Mouse (Mus musculus) c-Kit-positive CD71-positive TER-119-positive erythroid progenitor cells, embryonic 14.5 days (primary cell): ENCODE measurements at regions not wholly inside any gene's neighbourhood (a gene's known extent, or its start where the extent isn't known, plus 50 kb on each side); places are given as distances from the start of the nearest gene placed in this dataset.
A peak's percentile ranks its signal among the peaks of the same experiment; 100 is the strongest.
"Not testable (repeated sequence)": the region's sequence is repeated elsewhere in the genome, so short reads cannot be mapped to it uniquely, and the experiment has no call there.

Source experiments
- DNase-seq: peaks from one replicate; pipeline ENCODE4 v3.0.0-alpha.2; 2013; ENCODE audit warnings: low spot score

- peak; percentile 13 for DNase-seq
Observed at GRCm38 (mm10) chr1:35869381-35870143, 198.6 kb upstream of the Hs6st1 start.

DNA sequence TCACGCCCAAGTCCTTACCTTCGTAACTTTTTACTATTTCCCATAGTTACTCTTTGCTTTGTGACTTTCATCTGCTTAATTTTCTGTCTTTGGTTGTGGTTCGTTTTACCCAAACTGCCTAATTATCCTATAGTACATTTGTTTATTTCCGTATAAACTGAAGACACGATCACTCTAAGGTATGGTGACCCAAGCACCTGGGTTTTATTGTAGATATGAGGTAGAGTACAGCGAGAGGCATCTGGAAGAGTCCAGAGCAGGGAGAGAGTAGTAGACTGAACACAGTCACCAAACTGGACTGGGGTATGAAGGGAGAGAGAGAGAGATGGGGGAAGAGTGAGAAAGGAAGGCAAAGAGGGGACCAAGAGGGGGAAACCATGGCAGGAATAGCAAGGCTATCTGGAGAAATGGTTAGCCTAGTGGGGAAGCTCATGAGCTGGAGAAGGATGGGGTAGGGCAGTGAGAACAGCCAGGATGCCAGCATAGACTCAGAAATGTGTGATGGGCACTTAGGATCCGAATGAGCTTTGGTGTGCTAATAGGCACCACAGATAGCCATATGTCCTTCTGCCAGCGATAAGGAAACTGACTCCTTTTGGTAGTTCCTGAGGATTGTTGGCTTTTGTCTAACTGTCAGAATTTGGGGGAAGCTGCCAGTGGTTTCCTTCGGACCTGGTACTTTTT, 197.9 kb upstream of the Hs6st1 start:
- no peak for DNase-seq

GRCm38 (mm10) chr1:35873038-35873437, 195.2 kb upstream of the Hs6st1 start:
- DNase-seq = no peak

DNA sequence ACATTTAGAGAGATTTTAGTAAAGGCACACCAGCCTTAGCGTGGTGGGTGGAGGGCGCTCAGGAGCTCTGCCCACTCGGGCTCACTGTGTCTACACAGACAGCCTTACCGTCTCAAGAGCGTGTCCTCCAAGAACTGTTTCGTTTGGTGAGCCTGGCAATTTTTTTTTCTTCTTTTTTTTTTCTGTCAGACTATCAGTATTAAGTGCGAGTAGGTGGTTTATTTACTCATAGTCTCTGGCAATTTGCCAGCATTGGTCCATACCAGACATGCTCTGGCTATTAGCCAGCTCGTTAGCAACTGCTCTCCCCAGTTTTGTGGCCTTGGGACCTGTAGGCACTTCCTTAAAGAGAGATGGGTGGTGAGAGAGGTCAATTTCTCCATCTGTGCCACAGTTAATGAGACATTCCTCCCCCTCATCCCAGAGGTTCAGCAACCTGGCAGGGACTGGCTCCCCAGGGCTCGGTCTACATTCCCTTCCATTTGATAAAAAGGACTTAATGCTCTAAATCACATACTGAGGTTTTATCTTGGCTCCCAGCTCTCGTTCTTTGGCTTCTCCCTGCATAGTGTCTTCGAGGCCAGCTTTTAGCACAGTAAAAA, 192.9 kb upstream of the Hs6st1 start:
- DNase-seq = no peak

DNA sequence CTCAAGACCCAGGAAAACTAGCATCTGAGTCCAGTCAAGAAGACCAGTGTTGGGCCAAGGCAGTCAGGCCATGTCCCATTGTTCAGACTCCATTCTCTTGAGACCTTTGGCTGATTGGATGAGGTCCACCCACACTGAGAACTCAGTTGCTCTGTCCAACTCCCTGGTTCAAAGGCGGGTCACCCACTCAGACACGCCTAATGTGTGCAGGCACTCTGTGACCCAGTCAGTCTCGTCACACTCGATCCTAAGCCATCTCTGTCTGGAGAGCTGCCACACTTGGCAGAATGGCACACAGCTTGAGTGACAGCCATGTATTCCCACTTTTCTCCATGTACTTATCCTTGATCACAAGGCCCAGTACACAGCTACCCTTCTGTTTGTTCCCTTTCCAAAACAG, 189.8 kb upstream of the Hs6st1 start:
- no peak for DNase-seq

DNA sequence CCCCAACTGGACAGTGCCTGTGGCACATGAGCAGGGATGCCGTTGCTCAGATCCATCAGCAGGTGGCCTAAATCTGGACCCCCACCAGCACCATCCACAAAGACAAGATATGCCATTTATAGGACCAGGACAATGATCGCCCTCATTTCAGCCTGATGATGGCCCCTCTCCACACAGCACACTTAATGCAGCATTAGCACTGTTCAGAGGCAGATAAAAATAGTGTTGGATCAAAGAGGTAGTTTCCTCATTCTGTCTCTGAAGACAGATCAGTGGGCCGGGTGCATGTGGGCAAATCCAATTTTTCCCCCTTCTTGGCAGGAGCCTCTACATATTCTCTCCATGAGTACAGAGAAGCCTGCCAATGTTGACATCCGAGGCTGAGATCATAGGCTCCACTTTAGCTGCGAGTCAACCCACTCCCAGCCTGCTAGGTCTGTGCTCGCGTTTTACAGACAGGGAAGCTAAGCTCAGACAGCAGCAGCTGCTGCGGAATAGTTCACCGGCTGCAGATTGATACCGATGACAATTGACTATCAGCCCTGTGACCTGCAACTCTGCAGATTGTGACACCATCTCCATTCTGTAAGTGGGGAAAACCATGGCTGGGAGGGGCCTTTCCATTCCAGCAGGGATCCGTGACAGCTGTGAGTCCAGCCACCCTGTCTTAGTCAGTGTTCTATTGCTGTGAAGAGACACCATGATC, 188.7 kb upstream of the Hs6st1 start:
- no peak for DNase-seq

GRCm38 (mm10) chr1:35880562-35881265, 187.5 kb upstream of the Hs6st1 start:
- no peak for DNase-seq

DNA sequence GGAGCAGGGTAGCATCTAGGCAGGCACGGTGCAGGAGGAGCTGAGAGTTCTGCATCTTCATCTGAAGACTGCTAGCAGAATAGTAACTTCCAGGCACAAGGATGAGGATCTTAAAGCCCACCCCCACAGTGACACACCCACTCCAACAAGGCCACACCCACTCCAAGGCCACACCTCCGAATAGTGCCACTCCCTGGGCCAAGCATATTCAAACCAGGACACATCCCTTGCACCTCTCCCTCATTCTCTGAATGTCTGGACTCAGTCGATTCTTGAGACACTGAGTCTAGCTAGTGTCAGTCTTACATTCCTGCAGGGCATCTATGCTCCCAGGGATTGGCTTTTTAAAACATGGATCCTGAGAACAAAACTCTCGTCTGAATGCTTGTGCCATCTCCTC, 186.7 kb upstream of the Hs6st1 start:
- no peak for DNase-seq

GRCm38 (mm10) chr1:35882101-35882500, 186.1 kb upstream of the Hs6st1 start:
- no peak for DNase-seq

DNA sequence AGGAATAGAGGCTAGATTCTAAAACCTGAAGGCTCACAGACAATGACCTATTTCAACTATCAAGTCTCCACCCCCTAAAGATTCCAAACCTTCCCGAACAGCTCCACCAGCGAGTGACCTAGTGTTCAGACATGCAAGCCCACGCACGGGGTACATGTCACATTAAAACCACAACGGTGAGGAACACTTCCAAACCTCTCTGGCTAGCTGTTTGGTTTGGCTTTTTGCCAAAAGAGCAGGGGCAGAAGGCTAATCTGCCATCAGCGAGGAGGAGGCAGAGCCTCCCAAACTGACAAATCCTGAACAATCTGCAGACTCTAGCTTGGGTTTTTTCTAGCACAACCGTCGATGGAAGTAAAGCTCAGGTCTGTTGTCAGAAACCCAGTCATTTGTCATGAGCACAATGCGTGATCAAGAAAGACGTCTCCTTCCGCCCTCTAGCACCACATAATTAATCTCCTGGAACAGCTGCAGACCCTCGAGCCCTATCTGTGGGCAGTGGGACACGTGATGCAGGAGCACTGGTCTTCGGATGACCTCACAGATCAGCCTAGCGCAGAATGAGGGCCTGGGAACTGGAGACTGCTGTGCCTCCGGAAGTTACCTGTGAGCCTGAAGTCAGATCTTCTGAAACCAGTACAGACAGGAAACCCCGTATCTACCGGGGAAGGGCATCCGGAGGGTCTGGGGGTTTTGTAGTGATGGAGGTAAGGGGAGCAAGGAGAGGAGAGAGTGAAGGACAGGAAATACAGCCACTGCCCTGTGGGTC, 178.3 kb upstream of the Hs6st1 start:
- no peak for DNase-seq

DNA sequence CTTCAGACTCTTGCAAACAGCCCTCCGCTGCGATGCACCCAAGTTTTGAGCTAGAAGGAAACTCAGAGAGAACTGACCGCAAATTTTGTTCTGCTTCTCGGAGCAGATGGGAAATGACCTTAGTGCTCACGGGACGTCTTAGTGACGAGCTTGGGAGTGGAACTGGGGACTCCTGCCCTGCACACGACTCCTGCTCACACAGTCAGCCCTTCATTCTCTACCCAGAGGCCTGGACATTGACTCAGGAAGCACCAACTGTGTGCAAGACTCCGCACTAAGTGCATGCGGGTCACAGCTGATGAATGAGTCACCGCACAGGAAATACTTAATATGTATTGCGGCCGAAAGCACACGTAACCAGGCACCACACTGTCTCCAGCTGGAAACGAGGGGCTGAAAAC, 177.7 kb upstream of the Hs6st1 start:
- DNase-seq = no peak

GRCm38 (mm10) chr1:35899536-35899935, 168.7 kb upstream of the Hs6st1 start:
- DNase-seq = no peak

DNA sequence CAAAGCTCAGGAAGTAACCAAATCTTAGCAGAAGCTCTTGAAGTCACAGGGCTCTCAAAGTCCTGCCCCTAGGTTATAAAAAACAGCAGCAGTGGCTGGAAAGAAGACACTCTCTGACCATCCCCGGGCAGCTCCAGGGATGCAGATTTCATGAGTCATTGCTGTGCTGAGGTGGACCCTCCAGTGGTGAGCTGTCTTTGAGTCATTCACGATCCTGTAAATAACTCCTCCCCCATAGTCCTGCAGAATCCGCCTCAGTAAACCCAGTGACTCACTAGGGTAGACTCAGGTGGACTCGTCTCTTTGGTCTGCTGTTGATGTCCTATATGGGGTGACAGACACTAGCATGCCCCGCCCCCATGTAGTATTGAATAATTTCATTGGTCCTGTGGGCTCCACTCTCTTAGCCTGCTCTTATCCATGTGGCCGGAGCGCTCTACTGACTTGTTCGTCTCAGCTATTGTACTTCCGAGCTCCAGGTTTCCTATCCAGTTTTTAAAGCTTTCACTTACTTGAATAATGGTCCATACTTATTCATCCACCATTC, 164.1 kb upstream of the Hs6st1 start:
- no peak for DNase-seq

- DNase-seq = no peak
Observed at GRCm38 (mm10) chr1:35913551-35913950, 154.6 kb upstream of the Hs6st1 start.

DNA sequence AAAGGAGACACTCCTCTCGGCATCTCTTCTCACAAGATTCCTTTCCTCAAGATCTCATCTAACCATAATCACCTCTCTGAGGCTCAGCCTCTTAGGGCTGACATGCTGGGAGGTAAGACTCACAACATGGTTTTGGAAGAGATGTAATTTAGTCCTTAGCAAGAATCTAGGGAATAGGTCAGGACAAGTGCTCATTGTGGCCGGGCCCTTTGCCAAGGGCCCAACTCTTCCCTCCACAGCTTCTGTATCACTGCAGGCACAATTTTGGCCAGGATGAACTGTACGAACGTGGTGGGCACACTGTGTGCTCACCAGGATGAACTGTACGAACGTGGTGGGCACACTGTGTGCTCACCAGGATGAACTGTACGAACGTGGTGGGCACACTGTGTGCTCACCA, 154.0 kb upstream of the Hs6st1 start:
- DNase-seq = not testable (repeated sequence)

DNA sequence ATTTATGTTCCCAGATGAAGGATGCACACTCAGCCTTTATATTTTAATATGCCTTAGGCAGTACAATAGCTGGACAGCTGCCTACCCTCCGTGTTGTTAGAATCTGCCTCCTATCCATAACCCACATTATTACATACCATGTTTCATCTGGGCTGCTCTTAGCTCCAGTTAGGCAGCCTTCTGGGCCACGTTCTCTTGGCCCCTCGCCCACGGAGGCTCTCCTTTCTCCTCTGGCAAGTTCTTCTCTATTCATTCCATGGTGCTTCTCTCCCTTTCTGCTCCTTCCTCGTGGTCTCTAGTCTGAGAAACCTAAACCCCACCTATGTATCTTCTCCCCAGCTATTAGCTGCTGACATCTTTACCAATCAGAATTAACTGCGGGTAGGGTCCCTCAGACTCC, 152.7 kb upstream of the Hs6st1 start:
- DNase-seq = no peak

DNA sequence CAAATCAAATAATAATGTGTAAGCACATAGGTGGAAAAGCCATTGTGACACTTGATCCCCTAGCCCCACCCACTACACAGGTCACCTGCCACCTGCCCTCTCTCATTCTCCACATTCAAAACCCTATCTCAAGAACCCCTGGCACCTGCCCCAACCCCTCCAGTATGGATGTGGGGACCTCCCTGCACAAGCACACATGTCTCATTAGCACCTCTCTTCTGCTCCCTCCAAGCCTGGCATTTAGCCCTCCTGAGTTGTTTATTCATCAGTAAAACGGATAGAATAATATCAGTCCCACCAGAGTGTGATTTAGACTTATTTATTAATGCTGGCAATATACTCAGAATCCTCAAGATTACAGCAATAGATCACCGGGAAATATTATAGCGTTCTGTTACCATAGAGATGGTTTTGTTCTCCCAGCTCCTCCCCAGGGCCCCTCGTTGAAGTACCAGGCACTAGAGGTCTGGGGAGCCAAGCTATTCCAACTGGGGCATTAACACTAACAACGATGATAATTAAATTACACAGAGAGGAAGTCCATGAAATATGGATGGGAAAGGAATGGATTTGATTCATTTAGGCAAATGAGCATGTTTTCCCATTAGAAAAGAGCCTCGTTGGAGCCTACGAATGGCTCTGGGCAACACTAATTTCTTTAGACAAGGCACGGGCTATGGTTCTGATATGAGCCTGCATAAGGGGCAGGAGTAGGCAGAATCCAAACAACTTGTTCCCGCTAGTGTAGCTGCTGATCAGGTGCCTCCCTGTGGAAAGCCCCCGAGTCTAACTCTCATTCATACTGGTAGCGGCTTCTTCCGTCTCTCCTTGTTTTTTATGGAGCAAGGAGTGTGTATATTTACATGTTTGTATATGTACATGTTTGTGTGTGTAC, 148.1 kb upstream of the Hs6st1 start:
- no peak for DNase-seq

DNA sequence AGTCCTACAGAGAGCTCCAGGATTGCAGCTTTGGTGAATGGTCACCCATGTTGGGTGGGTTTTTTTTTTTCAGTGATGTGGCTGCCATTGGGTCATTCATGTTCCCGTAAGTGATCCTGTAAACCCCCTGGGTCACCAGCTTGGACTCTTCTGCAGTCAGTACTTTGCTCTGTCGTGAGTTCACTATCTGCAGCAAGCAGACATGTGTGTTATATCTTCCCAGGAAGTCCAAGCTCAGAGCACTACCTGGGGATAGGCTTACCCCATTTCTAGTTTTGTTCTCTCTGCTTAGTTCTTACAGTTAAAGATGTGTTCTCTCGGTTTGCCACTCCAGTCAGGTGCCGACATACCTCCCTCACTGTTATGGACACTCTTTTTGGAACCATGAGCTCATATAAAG, 143.4 kb upstream of the Hs6st1 start:
- no peak for DNase-seq

DNA sequence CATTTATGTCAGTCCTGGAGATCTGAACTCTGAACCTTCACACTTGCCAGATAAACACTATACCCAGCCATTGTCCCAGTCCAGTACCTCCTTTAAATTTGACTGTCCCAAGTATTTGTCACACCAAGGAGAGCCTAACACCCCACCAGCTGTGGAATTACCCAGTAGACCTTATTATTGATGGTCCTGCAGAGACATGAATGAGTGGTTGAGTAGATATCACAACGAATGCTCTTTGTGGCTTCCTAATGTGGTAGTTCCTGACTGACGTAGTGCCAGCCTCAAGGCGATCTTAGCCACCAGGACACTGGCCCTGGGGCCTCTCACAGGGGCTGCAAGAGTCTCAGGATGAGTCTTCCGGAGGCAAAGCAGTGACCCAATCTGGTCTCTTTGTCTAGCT, 142.9 kb upstream of the Hs6st1 start:
- DNase-seq = no peak
